Mouse (Mus musculus): ENCODE results near the gene Rnls. TPM values are rescaled to one million over a fixed set of nuclear protein-coding genes. Genes with fewer than 3 reads are reported as not detected.

Rnls gene
- polyA plus RNA-seq, 1 experiment from 2014 or later, result 6.8 TPM

DNA sequence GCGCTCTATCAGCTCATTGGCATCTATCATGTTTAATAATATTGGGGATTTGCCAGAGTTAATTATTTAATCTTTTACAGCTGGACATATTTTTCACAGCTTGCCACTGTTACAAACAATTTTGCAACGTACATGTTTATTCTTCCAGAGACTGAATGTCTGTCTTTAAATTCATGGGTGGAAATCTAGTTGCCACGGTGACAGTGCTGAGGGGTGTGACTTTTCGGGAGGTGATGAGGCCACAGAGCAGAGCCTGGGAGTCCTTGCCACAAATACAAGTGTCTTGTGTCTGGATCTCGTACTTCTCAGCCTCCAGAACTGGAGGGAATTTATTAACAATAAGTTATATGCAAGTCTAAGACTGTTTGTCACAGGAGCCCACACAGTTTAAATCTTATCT lies 212.5 kb downstream of the Rnls start:
- Histone ChIP-seq H3K27ac (ENCODE audit: low read depth, low read length) (no peak overlapping the region), H3K4me2 (replicated peaks; ENCODE audit: low read depth, low read length) (no peak overlapping the region), H3K27me3 (ENCODE audit: control insufficient read depth, insufficient read depth, low read length) (no peaks in the 10 kb centered on the region), H3K36me3 (ENCODE audit: control insufficient read depth, insufficient read depth, low read length) (no peaks in the 10 kb centered on the region), H3K9ac (ENCODE audit: low read depth, low read length) (no peak overlapping the region), H3K4me1 (ENCODE audit: control insufficient read depth, insufficient read depth, low read length) (no peaks in the 10 kb centered on the region), H3K4me3 (ENCODE audit: low read length) (no peak overlapping the region), H3K9me3 (ENCODE audit: control insufficient read depth, low read length) (no peaks in the 10 kb centered on the region)
- 76% methylated on average over 5 of the region's 5 CpGs for WGBS
- no peak for ATAC-seq (ENCODE audit: low FRiP score, low TSS enrichment)

GRCm38 (mm10) chr19:33178866-33179265 lies 213.2 kb downstream of the Rnls start:
- H3K4me1 ChIP-seq (ENCODE audit: control insufficient read depth, insufficient read depth, low read length), result no peaks in the 10 kb centered on the region
- no peaks in the 10 kb centered on the region for H3K36me3 ChIP-seq (ENCODE audit: control insufficient read depth, insufficient read depth, low read length)
- no peak overlapping the region for H3K27ac ChIP-seq (ENCODE audit: low read depth, low read length)
- no peak for ATAC-seq (ENCODE audit: low FRiP score, low TSS enrichment)
- H3K4me3 ChIP-seq (ENCODE audit: low read length), result no peak overlapping the region
- 70% methylated on average over 3 of the region's 3 CpGs for WGBS
- no peak overlapping the region for H3K4me2 ChIP-seq (replicated peaks; ENCODE audit: low read depth, low read length)
- no peaks in the 10 kb centered on the region for H3K27me3 ChIP-seq (ENCODE audit: control insufficient read depth, insufficient read depth, low read length)
- no peak overlapping the region for H3K9ac ChIP-seq (ENCODE audit: low read depth, low read length)
- no peaks in the 10 kb centered on the region for H3K9me3 ChIP-seq (ENCODE audit: control insufficient read depth, low read length)

GRCm38 (mm10) chr19:33178367-33178766 lies 213.7 kb downstream of the Rnls start:
- H3K27me3 ChIP-seq (ENCODE audit: control insufficient read depth, insufficient read depth, low read length), result no peaks in the 10 kb centered on the region
- no peak overlapping the region for H3K4me2 ChIP-seq (replicated peaks; ENCODE audit: low read depth, low read length)
- ATAC-seq (ENCODE audit: low FRiP score, low TSS enrichment), result no peak
- whole genome bisulfite sequencing, result 64% methylated on average over 6 of the region's 6 CpGs
- no peaks in the 10 kb centered on the region for H3K4me1 ChIP-seq (ENCODE audit: control insufficient read depth, insufficient read depth, low read length)
- no peaks in the 10 kb centered on the region for H3K36me3 ChIP-seq (ENCODE audit: control insufficient read depth, insufficient read depth, low read length)
- H3K9me3 ChIP-seq (ENCODE audit: control insufficient read depth, low read length), result no peaks in the 10 kb centered on the region
- no peak overlapping the region for H3K27ac ChIP-seq (ENCODE audit: low read depth, low read length)
- no peak overlapping the region for H3K9ac ChIP-seq (ENCODE audit: low read depth, low read length)
- no peak overlapping the region for H3K4me3 ChIP-seq (ENCODE audit: low read length)

DNA sequence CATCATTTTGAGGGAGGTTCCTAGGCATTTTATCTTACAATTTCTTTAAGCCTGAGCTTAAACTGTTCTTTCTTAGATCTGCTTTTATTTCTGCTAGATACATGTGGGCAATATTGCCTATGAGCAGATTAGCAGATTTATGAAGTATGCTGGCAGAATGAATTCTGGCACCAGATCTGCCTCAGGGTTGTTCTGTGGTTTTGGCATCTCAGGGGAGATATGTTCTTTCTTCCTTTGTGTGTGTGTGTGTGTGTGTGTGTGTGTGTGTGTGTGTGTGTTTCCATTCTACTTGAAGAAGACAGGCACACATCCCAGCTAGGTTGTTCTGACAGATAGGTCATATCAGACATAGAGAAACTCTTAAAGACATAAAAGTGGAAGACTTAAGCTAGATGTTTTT lies 218.1 kb downstream of the Rnls start:
- H3K4me3 ChIP-seq (ENCODE audit: low read length), result no peak overlapping the region
- no peaks in the 10 kb centered on the region for H3K9me3 ChIP-seq (ENCODE audit: control insufficient read depth, low read length)
- no peak overlapping the region for H3K4me2 ChIP-seq (replicated peaks; ENCODE audit: low read depth, low read length)
- H3K4me1 ChIP-seq (ENCODE audit: control insufficient read depth, insufficient read depth, low read length), result no peaks in the 10 kb centered on the region
- H3K27ac ChIP-seq (ENCODE audit: low read depth, low read length), result no peak overlapping the region
- H3K9ac ChIP-seq (ENCODE audit: low read depth, low read length), result no peak overlapping the region
- no peak for ATAC-seq (ENCODE audit: low FRiP score, low TSS enrichment)
- H3K27me3 ChIP-seq (ENCODE audit: control insufficient read depth, insufficient read depth, low read length), result no peaks in the 10 kb centered on the region
- H3K36me3 ChIP-seq (ENCODE audit: control insufficient read depth, insufficient read depth, low read length), result no peaks in the 10 kb centered on the region

GRCm38 (mm10) chr19:33169881-33170280 lies 222.2 kb downstream of the Rnls start:
- ATAC-seq (ENCODE audit: low FRiP score, low TSS enrichment), result no peak
- 0 out of 2 replicates have a peak, but pooled peaks cover 6% of the 10 kb centered on the region for H3K4me1 ChIP-seq (ENCODE audit: control insufficient read depth, insufficient read depth, low read length)

GRCm38 (mm10) chr19:33167528-33168264 lies 224.4 kb downstream of the Rnls start:
- peak overlapping the region; percentile 21; the same call in 1 of the 2 replicates for H3K27ac ChIP-seq (ENCODE audit: low read depth, low read length)
- WGBS, result 28% methylated on average over 17 of the region's 17 CpGs
- H3K27me3 ChIP-seq (ENCODE audit: control insufficient read depth, insufficient read depth, low read length), result no peaks in the 10 kb centered on the region
- H3K4me3 ChIP-seq (ENCODE audit: low read length), result no peak overlapping the region
- no peaks in the 10 kb centered on the region for H3K36me3 ChIP-seq (ENCODE audit: control insufficient read depth, insufficient read depth, low read length)
- no peak overlapping the region for H3K9ac ChIP-seq (ENCODE audit: low read depth, low read length)
- 0 out of 2 replicates have a peak, but pooled peaks cover 6% of the 10 kb centered on the region for H3K4me1 ChIP-seq (ENCODE audit: control insufficient read depth, insufficient read depth, low read length)
- H3K9me3 ChIP-seq (ENCODE audit: control insufficient read depth, low read length), result no peaks in the 10 kb centered on the region
- 0 out of 2 replicates have a peak overlapping the region, but pooled peaks have one; percentile 5 for H3K4me2 ChIP-seq (replicated peaks; ENCODE audit: low read depth, low read length)
- ATAC-seq (ENCODE audit: low FRiP score, low TSS enrichment), result peak; percentile 39; the same call in 1 of the 2 replicates

More at GRCm38 (mm10) chr19:33169881-33170280, 222.2 kb downstream of the Rnls start:
- Histone ChIP-seq H3K27me3 (ENCODE audit: control insufficient read depth, insufficient read depth, low read length) (no peaks in the 10 kb centered on the region), H3K4me2 (replicated peaks; ENCODE audit: low read depth, low read length) (no peak overlapping the region), H3K27ac (ENCODE audit: low read depth, low read length) (no peak overlapping the region), H3K9me3 (ENCODE audit: control insufficient read depth, low read length) (no peaks in the 10 kb centered on the region), H3K36me3 (ENCODE audit: control insufficient read depth, insufficient read depth, low read length) (no peaks in the 10 kb centered on the region), H3K9ac (ENCODE audit: low read depth, low read length) (no peak overlapping the region), H3K4me3 (ENCODE audit: low read length) (no peak overlapping the region)
- 73% methylated on average over 6 of the region's 6 CpGs for WGBS

DNA sequence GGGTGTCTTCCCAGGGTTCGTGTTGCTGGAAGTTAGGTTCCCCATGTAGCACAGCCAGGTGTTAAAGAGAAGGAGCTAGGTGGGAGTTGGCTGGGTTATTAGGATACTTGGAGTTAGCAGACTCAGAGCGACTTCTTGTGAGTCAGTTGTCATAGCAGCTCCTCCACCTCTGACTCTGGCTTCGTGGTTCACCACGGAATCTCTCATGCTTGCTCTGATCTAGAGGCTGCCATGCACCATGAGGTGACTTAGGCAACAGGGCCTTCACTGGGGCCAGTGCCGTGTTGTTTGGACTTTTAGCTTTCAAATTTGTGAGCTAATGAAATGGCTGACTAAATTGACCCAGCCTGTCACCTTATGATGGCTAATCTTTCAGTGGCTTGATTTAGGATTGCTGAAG lies 227.3 kb downstream of the Rnls start:
- H3K27ac ChIP-seq (ENCODE audit: low read depth, low read length), result no peak overlapping the region
- H3K4me2 ChIP-seq (replicated peaks; ENCODE audit: low read depth, low read length), result no peak overlapping the region
- no peaks in the 10 kb centered on the region for H3K9me3 ChIP-seq (ENCODE audit: control insufficient read depth, low read length)
- 0 out of 2 replicates have a peak, but pooled peaks cover 6% of the 10 kb centered on the region for H3K4me1 ChIP-seq (ENCODE audit: control insufficient read depth, insufficient read depth, low read length)
- H3K9ac ChIP-seq (ENCODE audit: low read depth, low read length), result no peak overlapping the region
- no peaks in the 10 kb centered on the region for H3K36me3 ChIP-seq (ENCODE audit: control insufficient read depth, insufficient read depth, low read length)
- H3K27me3 ChIP-seq (ENCODE audit: control insufficient read depth, insufficient read depth, low read length), result no peaks in the 10 kb centered on the region
- no peak overlapping the region for H3K4me3 ChIP-seq (ENCODE audit: low read length)
- no peak for ATAC-seq (ENCODE audit: low FRiP score, low TSS enrichment)
- 77% methylated on average over 5 of the region's 5 CpGs for WGBS

DNA sequence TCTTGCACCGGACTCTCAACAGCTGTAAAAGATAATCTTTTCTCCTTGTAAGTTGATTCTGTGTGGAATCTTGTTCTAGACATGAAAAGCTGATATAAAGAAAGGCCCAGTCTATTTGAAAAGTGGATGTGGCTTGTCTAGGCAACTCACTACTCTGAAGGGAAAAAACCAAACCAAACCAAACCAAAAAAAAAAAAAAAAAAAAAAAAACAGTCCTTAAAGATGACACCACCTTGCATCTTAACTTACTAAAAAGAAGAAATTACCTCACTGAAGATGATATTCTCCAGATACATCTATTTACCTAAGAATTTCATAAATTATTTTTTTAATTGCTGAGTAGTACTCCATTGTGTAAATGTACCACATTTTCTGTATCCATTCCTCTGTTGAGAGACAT lies 230.2 kb downstream of the Rnls start:
- 82% methylated on average over 1 of the region's 1 CpGs for WGBS
- H3K36me3 ChIP-seq (ENCODE audit: control insufficient read depth, insufficient read depth, low read length), result no peaks in the 10 kb centered on the region
- no peak overlapping the region for H3K4me2 ChIP-seq (replicated peaks; ENCODE audit: low read depth, low read length)
- H3K9me3 ChIP-seq (ENCODE audit: control insufficient read depth, low read length), result no peaks in the 10 kb centered on the region
- no peak overlapping the region for H3K9ac ChIP-seq (ENCODE audit: low read depth, low read length)
- no peak overlapping the region for H3K4me3 ChIP-seq (ENCODE audit: low read length)
- H3K4me1 ChIP-seq (ENCODE audit: control insufficient read depth, insufficient read depth, low read length), result no peaks in the 10 kb centered on the region
- H3K27ac ChIP-seq (ENCODE audit: low read depth, low read length), result no peak overlapping the region
- H3K27me3 ChIP-seq (ENCODE audit: control insufficient read depth, insufficient read depth, low read length), result no peaks in the 10 kb centered on the region
- no peak for ATAC-seq (ENCODE audit: low FRiP score, low TSS enrichment)

GRCm38 (mm10) chr19:33159897-33160296 lies 232.2 kb downstream of the Rnls start:
- H3K36me3 ChIP-seq (ENCODE audit: control insufficient read depth, insufficient read depth, low read length), result no peaks in the 10 kb centered on the region
- H3K27me3 ChIP-seq (ENCODE audit: control insufficient read depth, insufficient read depth, low read length), result no peaks in the 10 kb centered on the region
- ATAC-seq (ENCODE audit: low FRiP score, low TSS enrichment), result no peak
- H3K4me2 ChIP-seq (replicated peaks; ENCODE audit: low read depth, low read length), result no peak overlapping the region
- no peaks in the 10 kb centered on the region for H3K4me1 ChIP-seq (ENCODE audit: control insufficient read depth, insufficient read depth, low read length)
- no peak overlapping the region for H3K4me3 ChIP-seq (ENCODE audit: low read length)
- H3K27ac ChIP-seq (ENCODE audit: low read depth, low read length), result no peak overlapping the region
- 91% methylated on average over 2 of the region's 2 CpGs for WGBS
- no peaks in the 10 kb centered on the region for H3K9me3 ChIP-seq (ENCODE audit: control insufficient read depth, low read length)
- no peak overlapping the region for H3K9ac ChIP-seq (ENCODE audit: low read depth, low read length)
